Mouse (Mus musculus) kidney, embryonic 14.5 days (tissue): ENCODE measurements around the gene Aph1b. TPM values are rescaled to one million over a fixed set of nuclear protein-coding genes. Genes with fewer than 3 reads are reported as not detected.
"Not testable (repeated sequence)": the region's sequence is repeated elsewhere in the genome, so short reads cannot be mapped to it uniquely, and the experiment has no call there.

Experiments
- ATAC-seq: fragments of 200-750 bp; cut with Nextera tagmentation; 2 replicates; pipeline ENCODE4 v1.8.0; 2017; ENCODE audit warnings: moderate number of reproducible peaks, mild to moderate bottlenecking, moderate TSS enrichment, moderate library complexity; ENCODE audit not compliant: low FRiP score, low TSS enrichment
- H3K27ac ChIP-seq: fragments of 300-500 bp; sonication (generic); 2 replicates; pipeline ENCODE4 v1.5.1; 2014; ENCODE audit warnings: low read depth, mild to moderate bottlenecking, low read length, moderate library complexity, mixed read lengths
- H3K27me3 ChIP-seq: fragments of 300-500 bp; sonication (generic); 2 replicates; pipeline ENCODE4 v1.6.1; 2014; ENCODE audit warnings: mild to moderate bottlenecking, low read length; ENCODE audit not compliant: control insufficient read depth, insufficient read depth
- H3K36me3 ChIP-seq: fragments of 300-500 bp; sonication (generic); 2 replicates; pipeline ENCODE4 v1.6.1; 2014; ENCODE audit warnings: low read length, mixed read lengths; ENCODE audit not compliant: control insufficient read depth, insufficient read depth
- H3K4me1 ChIP-seq: fragments of 300-500 bp; sonication (generic); 2 replicates; pipeline ENCODE4 v1.6.1; 2014; ENCODE audit warnings: low read length, mixed read lengths; ENCODE audit not compliant: control insufficient read depth, insufficient read depth
- H3K4me2 ChIP-seq: fragments of 300-500 bp; sonication (generic); replicated peaks from 2 replicates; pipeline ENCODE4 v1.6.1; 2014; ENCODE audit warnings: low read depth, mild to moderate bottlenecking, low read length
- H3K4me3 ChIP-seq: fragments of 300-500 bp; sonication (generic); 2 replicates; pipeline ENCODE4 v1.5.1; 2014; ENCODE audit warnings: mild to moderate bottlenecking, low read length
- H3K9ac ChIP-seq: fragments of 300-500 bp; sonication (generic); 2 replicates; pipeline ENCODE4 v1.6.1; 2014; ENCODE audit warnings: low read depth, mild to moderate bottlenecking, low read length, moderate library complexity
- H3K9me3 ChIP-seq: fragments of 300-500 bp; sonication (generic); 2 replicates; pipeline ENCODE4 v1.6.1; 2016; ENCODE audit warnings: low read length; ENCODE audit not compliant: control insufficient read depth
- WGBS: fragments of 180-500 bp; shearing (Covaris S2); extraction: QIAGEN DNeasy Blood & Tissue Kit; methylation state at CpG from one replicate; pipeline ENCODE4 v1.1.7; 2014; 5-methylcytosine and 5-hydroxymethylcytosine counted together
- polyA plus RNA-seq: library from polyadenylated mRNA; unstranded; fragments of >200 nt; fragmentation: Nextera tagmentation; extraction: Ambion mirVana; gene quantifications from 2 replicates; pipeline ENCODE4 v1.2.1, GENCODE M21; 2014

Gene Aph1b
- 6.0 and 13.8 TPM in 2 replicates for polyA plus RNA-seq

GRCm38 (mm10) chr9:66795464-66796324 is at the start of gene Aph1b:
Gene Aph1b (minus strand): TSS chr9:66795490.
- Histone ChIP-seq H3K36me3 (no peaks in the 10 kb centered on the region), H3K27me3 (no peaks in the 10 kb centered on the region), H3K4me3 (peak within 1 kb of the TSS; percentile 72), H3K4me1 (peaks cover 6% of the 10 kb centered on the region; the same call in 1 of the 2 replicates), H3K9me3 (no peaks in the 10 kb centered on the region), H3K9ac (peak within 1 kb of the TSS; percentile 66), H3K4me2 (peak within 1 kb of the TSS; percentile 81), H3K27ac (peak within 1 kb of the TSS; percentile 90)
- under 1% methylated on average over 42 of the region's 42 CpGs for WGBS
- peak; percentile 98 for ATAC-seq

GRCm38 (mm10) chr9:66835097-66835480 is 39.8 kb upstream of the Aph1b start:
- under 1% methylated on average over 22 of the region's 24 CpGs for WGBS
- Histone ChIP-seq H3K4me1 (peaks cover 5% of the 10 kb centered on the region; the same call in 1 of the 2 replicates), H3K36me3 (no peaks in the 10 kb centered on the region), H3K27me3 (no peaks in the 10 kb centered on the region), H3K4me2 (peak overlapping the region; percentile 95), H3K4me3 (peak overlapping the region; percentile 61), H3K27ac (no peak overlapping the region), H3K9me3 (no peaks in the 10 kb centered on the region), H3K9ac (peak overlapping the region; percentile 19)
- peak; percentile 78 for ATAC-seq

- no peak within 1 kb of the TSS for H3K27ac ChIP-seq
- H3K27me3 ChIP-seq = no peaks in the 10 kb centered on the region
- H3K4me2 ChIP-seq = peak within 1 kb of the TSS; percentile 95
- no peaks in the 10 kb centered on the region for H3K36me3 ChIP-seq
- ATAC-seq = peak; percentile 100
- WGBS = under 1% methylated on average over 58 of the region's 58 CpGs
- peak within 1 kb of the TSS; percentile 42 for H3K9ac ChIP-seq
- H3K9me3 ChIP-seq = no peaks in the 10 kb centered on the region
- peaks cover 5% of the 10 kb centered on the region; the same call in 1 of the 2 replicates for H3K4me1 ChIP-seq
- peak within 1 kb of the TSS; percentile 61 for H3K4me3 ChIP-seq
Measured at GRCm38 (mm10) chr9:66834318-66835096, 39.2 kb upstream of the Aph1b start, which contains the start of gene Aph1c. Gene Aph1c (minus strand): TSS chr9:66834726.

GRCm38 (mm10) chr9:66833851-66834250 is 38.6 kb upstream of the Aph1b start:
- no peaks in the 10 kb centered on the region for H3K36me3 ChIP-seq
- H3K4me3 ChIP-seq = peak overlapping the region; percentile 61
- no peak overlapping the region for H3K9ac ChIP-seq
- no peak overlapping the region for H3K27ac ChIP-seq
- H3K4me1 ChIP-seq = peaks cover 5% of the 10 kb centered on the region; the same call in 1 of the 2 replicates
- WGBS = 16% methylated on average over 7 of the region's 7 CpGs
- H3K9me3 ChIP-seq = no peaks in the 10 kb centered on the region
- no peak for ATAC-seq
- H3K4me2 ChIP-seq = peak overlapping the region; percentile 95
- no peaks in the 10 kb centered on the region for H3K27me3 ChIP-seq

GRCm38 (mm10) chr9:66832366-66832908 is 37.1 kb upstream of the Aph1b start:
- Histone ChIP-seq H3K4me3 (no peak overlapping the region), H3K4me1 (peaks cover 5% of the 10 kb centered on the region; the same call in 1 of the 2 replicates), H3K36me3 (no peaks in the 10 kb centered on the region), H3K9me3 (no peaks in the 10 kb centered on the region), H3K27me3 (no peaks in the 10 kb centered on the region), H3K4me2 (no peak overlapping the region), H3K9ac (no peak overlapping the region), H3K27ac (no peak overlapping the region)
- 38% methylated on average over 4 of the region's 4 CpGs for WGBS
- no peak for ATAC-seq

GRCm38 (mm10) chr9:66825990-66826389 is 30.7 kb upstream of the Aph1b start:
- Histone ChIP-seq H3K4me3 (no peak overlapping the region), H3K27me3 (no peaks in the 10 kb centered on the region), H3K9me3 (no peaks in the 10 kb centered on the region), H3K36me3 (no peaks in the 10 kb centered on the region), H3K27ac (no peak overlapping the region), H3K9ac (no peak overlapping the region), H3K4me1 (no peaks in the 10 kb centered on the region), H3K4me2 (no peak overlapping the region)
- ATAC-seq = no peak
- WGBS = 45% methylated on average over 1 of the region's 1 CpGs

GRCm38 (mm10) chr9:66822255-66822654 is 27.0 kb upstream of the Aph1b start:
- not testable (repeated sequence) for H3K4me1 ChIP-seq, H3K27me3 ChIP-seq, H3K36me3 ChIP-seq, H3K27ac ChIP-seq, H3K9me3 ChIP-seq, H3K4me2 ChIP-seq, H3K4me3 ChIP-seq, H3K9ac ChIP-seq, ATAC-seq
- no CpG with 5 or more reads among the region's 5 CpGs for WGBS

- 67% methylated on average over 5 of the region's 5 CpGs for WGBS
- no peak overlapping the region for H3K9ac ChIP-seq
- no peak for ATAC-seq
- H3K4me3 ChIP-seq = no peak overlapping the region
- H3K36me3 ChIP-seq = no peaks in the 10 kb centered on the region
- no peaks in the 10 kb centered on the region for H3K4me1 ChIP-seq
- H3K4me2 ChIP-seq = no peak overlapping the region
- H3K27ac ChIP-seq = no peak overlapping the region
- no peaks in the 10 kb centered on the region for H3K9me3 ChIP-seq
- no peaks in the 10 kb centered on the region for H3K27me3 ChIP-seq
Measured at GRCm38 (mm10) chr9:66820996-66821395, 25.7 kb upstream of the Aph1b start.
